Mouse (Mus musculus) hematopoietic multipotent progenitor cell, adult 10-12 weeks (in vitro differentiated cells): ENCODE results near the gene Ckap5. TPM values are rescaled to one million over a fixed set of nuclear protein-coding genes. Genes with fewer than 3 reads are reported as not detected.

Source experiments
- polyA plus RNA-seq: library from polyadenylated mRNA; stranded (reverse); fragments of >175 nt; gene quantifications from 2 replicates; pipeline ENCODE4 v1.2.3, GENCODE M21; 2012; ENCODE audit warnings: low replicate concordance

Ckap5 gene
- 1.5 and 1.9 TPM in 2 replicates for polyA plus RNA-seq

GRCm38 (mm10) chr2:91526294-91527146, at the start of gene Ckap5:
Gene Ckap5 (plus strand): TSS chr2:91526762.

GRCm38 (mm10) chr2:91636229-91636628, 109.7 kb downstream of the Ckap5 start, which contains the start of gene F2:
Gene F2 (minus strand): TSS chr2:91636414.

GRCm38 (mm10) chr2:91649553-91650359, 123.2 kb downstream of the Ckap5 start, which contains the start of the genes Zfp408 and Arhgap1:
Gene Zfp408 (minus strand): TSS chr2:91649791.
Gene Arhgap1 (plus strand): TSS chr2:91649860.

Other genes with a start within 250 kb of the Ckap5 start
- 4.0 and 6.3 TPM in 2 replicates for gene 1110051M20Rik, start 82.1 kb upstream of the Ckap5 start, polyA plus RNA-seq
- 0.35 and 1.3 TPM in 2 replicates for gene Lrp4, start 69.3 kb upstream of the Ckap5 start, polyA plus RNA-seq
- gene F2, start 109.7 kb downstream of the Ckap5 start, polyA plus RNA-seq = not detected in 2 replicates
- gene Zfp408, start 123.0 kb downstream of the Ckap5 start, polyA plus RNA-seq = 20.3 and 26.5 TPM in 2 replicates
- 25.9 and 56.3 TPM in 2 replicates for gene Arhgap1, start 123.1 kb downstream of the Ckap5 start, polyA plus RNA-seq
- 34.7 and 41.6 TPM in 2 replicates for gene Atg13, start 183.8 kb downstream of the Ckap5 start, polyA plus RNA-seq
- gene Harbi1, start 184.1 kb downstream of the Ckap5 start, polyA plus RNA-seq = 1.2 and 2.2 TPM in 2 replicates
- 35.8 and 49.0 TPM in 2 replicates for gene Ambra1, start 203.4 kb downstream of the Ckap5 start, polyA plus RNA-seq